21 mouse cellular contexts compared by ENCODE assay signal in genomic region chr11:52267271-52267670, GRCm38 (mm10). TPM values are rescaled to one million over a fixed set of nuclear protein-coding genes. Genes with fewer than 3 reads are reported as not detected.
"Had no signal": no experiment of that assay in that cellular context is flagged by ENCODE, and none has a peak within 500 bp of the region (broad histone marks: within the 10 kb centered on the region; RNA-seq: fewer than 3 reads in every experiment).

No protein-coding gene starts in this region.

- H3K27ac ChIP-seq: layer of hippocampus, adult 2 months; limb, embryonic 12.5 days; liver, embryonic 13.5 days; neural tube, embryonic 13.5 days had no signal

- H3K9me3 ChIP-seq: limb, embryonic 12.5 days; liver, embryonic 13.5 days; neural tube, embryonic 13.5 days had no signal

- H3K36me3 ChIP-seq: limb, embryonic 12.5 days; liver, embryonic 13.5 days; neural tube, embryonic 13.5 days had no signal

- DNase-seq: kidney, adult 9 months; kidney, postnatal 4 days; liver; liver, embryonic 13.5 days; liver, postnatal 0 days; lung, postnatal 36 days; midbrain, embryonic 14.5 days; retina, postnatal 1 day; right cerebral cortex, postnatal 4 days had no signal

- H3K9ac ChIP-seq: limb, embryonic 12.5 days; liver, embryonic 13.5 days; liver, postnatal 0 days; neural tube, embryonic 13.5 days had no signal

- H3K4me3 ChIP-seq: layer of hippocampus, adult 2 months; limb, embryonic 12.5 days; liver, embryonic 13.5 days; neural tube, embryonic 13.5 days had no signal

- H3K27me3 ChIP-seq: limb, embryonic 12.5 days; liver, embryonic 13.5 days; neural tube, embryonic 13.5 days had no signal

RNA-seq across cellular contexts. Expression of gene Olfr1371, which starts 53.5 kb away (rescaled TPM):
- total RNA-seq: layer of hippocampus, adult 2 months; layer of hippocampus, postnatal 10 days; left cerebral cortex, postnatal 36 days; megakaryocyte progenitor cell, adult 5-6 weeks; monocyte, adult 5-6 weeks had no signal
- polyA plus RNA-seq: inflammation-experienced regulatory T-cells, adult 6 months; intestine, postnatal 0 days; kidney, postnatal 0 days; limb, embryonic 12.5 days; liver, embryonic 13.5 days; liver, postnatal 0 days; lung, embryonic 16.5 days; midbrain, embryonic 14.5 days; neural tube, embryonic 13.5 days; stomach, embryonic 16.5 days had no signal
